Mouse (Mus musculus) adrenal gland, postnatal 25 days (tissue): ENCODE data around the gene Kcnma1. TPM values are rescaled to one million over a fixed set of nuclear protein-coding genes. Genes with fewer than 3 reads are reported as not detected.

Source experiments
- DNase-seq: peaks from one replicate; pipeline ENCODE4 v3.0.0; 2021; ENCODE audit warnings: mixed read lengths
- total RNA-seq: library from RNA; stranded (reverse); gene quantifications from 2 replicates; pipeline ENCODE4 v1.2.3, GENCODE M21; 2021

Gene Kcnma1
- total RNA-seq, 1 experiment from 2014 or later, result 64.0 TPM

- no peak for DNase-seq
Observed at GRCm38 (mm10) chr14:23523825-23524491, 490.3 kb downstream of the Kcnma1 start.

GRCm38 (mm10) chr14:23522606-23523159 is 491.6 kb downstream of the Kcnma1 start:
- no peak for DNase-seq

- no peak for DNase-seq
Observed at GRCm38 (mm10) chr14:23521080-23521684, 493.1 kb downstream of the Kcnma1 start.

GRCm38 (mm10) chr14:23517374-23517773 is 496.9 kb downstream of the Kcnma1 start:
- no peak for DNase-seq

GRCm38 (mm10) chr14:23509792-23510191 is 504.5 kb downstream of the Kcnma1 start:
- DNase-seq, result no peak

- no peak for DNase-seq
Observed at GRCm38 (mm10) chr14:23502236-23502790, 512.0 kb downstream of the Kcnma1 start.

- DNase-seq, result no peak
Observed at GRCm38 (mm10) chr14:23496801-23497200, 517.5 kb downstream of the Kcnma1 start.

GRCm38 (mm10) chr14:23496236-23496740 is 518.0 kb downstream of the Kcnma1 start:
- DNase-seq, result no peak

- peak; percentile 26 for DNase-seq
Observed at GRCm38 (mm10) chr14:23494496-23494800, 519.8 kb downstream of the Kcnma1 start.

GRCm38 (mm10) chr14:23493750-23494495 is 520.4 kb downstream of the Kcnma1 start:
- DNase-seq, result no peak

- no peak for DNase-seq
Observed at GRCm38 (mm10) chr14:23492581-23493360, 521.5 kb downstream of the Kcnma1 start.

GRCm38 (mm10) chr14:23491359-23491758 is 522.9 kb downstream of the Kcnma1 start:
- DNase-seq, result no peak

- DNase-seq, result no peak
Observed at GRCm38 (mm10) chr14:23486687-23487086, 527.6 kb downstream of the Kcnma1 start.

GRCm38 (mm10) chr14:23485802-23486500 is 528.3 kb downstream of the Kcnma1 start:
- no peak for DNase-seq

GRCm38 (mm10) chr14:23475129-23475528 is 539.2 kb downstream of the Kcnma1 start:
- DNase-seq, result no peak

- no peak for DNase-seq
Observed at GRCm38 (mm10) chr14:23470071-23470470, 544.2 kb downstream of the Kcnma1 start.

- DNase-seq, result no peak
Observed at GRCm38 (mm10) chr14:23465135-23465534, 549.2 kb downstream of the Kcnma1 start.

- no peak for DNase-seq
Observed at GRCm38 (mm10) chr14:23458560-23458959, 555.7 kb downstream of the Kcnma1 start.

GRCm38 (mm10) chr14:23451681-23452080 is 562.6 kb downstream of the Kcnma1 start:
- DNase-seq, result no peak

GRCm38 (mm10) chr14:23437467-23437866 is 576.8 kb downstream of the Kcnma1 start:
- no peak for DNase-seq

- no peak for DNase-seq
Observed at GRCm38 (mm10) chr14:23435861-23436260, 578.4 kb downstream of the Kcnma1 start.
